Mouse (Mus musculus) embryo, embryonic 10 days (tissue): Measurements from ENCODE around the gene Gm48551.
A peak's percentile ranks its signal among the peaks of the same experiment; 100 is the strongest.

Experiments
- DNase-seq: peaks from one replicate; pipeline ENCODE4 v3.0.0-alpha.2; 2015; ENCODE audit warnings: low spot score

The Gm48551 gene

DNA sequence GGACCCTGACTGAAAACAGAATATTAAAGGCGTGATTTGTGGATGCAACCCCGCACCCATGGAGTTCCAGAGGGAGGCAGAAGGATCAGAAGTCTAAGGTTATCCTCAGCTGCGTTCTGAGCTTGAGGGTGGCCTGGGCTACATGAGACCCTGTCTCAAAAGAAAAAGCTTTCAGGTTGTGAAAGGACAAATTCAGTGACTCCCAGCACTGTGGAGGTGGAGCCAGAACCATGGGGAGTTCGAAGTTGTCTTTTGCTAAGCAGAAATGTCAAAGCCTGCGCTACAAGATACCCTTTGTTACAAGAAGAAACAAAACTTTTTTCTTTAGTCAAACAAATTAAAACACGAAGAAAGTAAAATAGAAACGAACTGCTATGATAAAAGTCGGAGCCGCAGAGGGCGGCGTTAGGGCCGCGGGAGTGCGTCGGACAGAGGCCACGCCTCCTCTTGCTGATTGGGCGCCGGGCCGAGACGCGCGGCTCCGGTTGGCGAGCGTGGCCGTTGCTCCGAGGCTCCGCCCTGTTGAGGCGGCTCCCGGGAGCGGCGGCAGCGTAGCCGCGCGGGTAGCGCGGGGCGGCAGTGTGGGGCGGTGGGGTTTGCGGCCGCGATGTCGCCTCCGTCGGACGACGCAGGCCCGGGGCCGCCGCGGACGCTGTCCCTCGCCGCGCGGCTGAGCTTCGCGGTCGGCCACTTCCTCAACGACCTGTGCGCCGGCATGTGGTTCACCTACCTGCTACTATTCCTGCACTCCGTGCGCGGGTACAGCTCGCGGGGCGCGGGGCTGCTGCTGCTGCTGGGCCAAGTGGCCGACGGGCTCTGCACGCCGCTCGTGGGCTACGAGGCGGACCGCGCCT is 27.0 kb upstream of the Gm48551 start, which contains the start of gene Mfsd12:
TSS of gene Mfsd12 (plus strand) at position 501 of the 854 bp plus-strand sequence.
- DNase-seq: peak; percentile 95

DNA sequence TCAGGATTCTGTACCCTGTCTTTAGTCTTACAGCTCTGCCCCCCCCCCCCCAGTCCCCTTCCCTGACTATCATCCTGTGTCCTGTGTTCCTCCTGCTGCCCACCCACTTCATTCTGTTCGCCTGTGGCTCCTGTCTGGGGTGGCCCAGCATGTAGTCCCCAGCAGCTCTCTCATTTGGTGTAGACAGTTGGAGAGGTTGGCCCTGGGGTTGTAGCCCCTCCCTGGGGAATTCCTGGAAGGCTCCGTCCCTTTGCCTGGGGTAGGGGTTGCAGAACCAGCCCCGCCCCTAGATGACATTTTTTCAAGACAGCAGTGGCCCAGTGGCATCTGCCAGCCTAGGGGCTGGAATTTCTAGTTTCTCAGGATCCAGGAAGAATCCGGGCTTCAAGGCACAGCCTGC is 26.1 kb upstream of the Gm48551 start:
- no peak for DNase-seq

DNA sequence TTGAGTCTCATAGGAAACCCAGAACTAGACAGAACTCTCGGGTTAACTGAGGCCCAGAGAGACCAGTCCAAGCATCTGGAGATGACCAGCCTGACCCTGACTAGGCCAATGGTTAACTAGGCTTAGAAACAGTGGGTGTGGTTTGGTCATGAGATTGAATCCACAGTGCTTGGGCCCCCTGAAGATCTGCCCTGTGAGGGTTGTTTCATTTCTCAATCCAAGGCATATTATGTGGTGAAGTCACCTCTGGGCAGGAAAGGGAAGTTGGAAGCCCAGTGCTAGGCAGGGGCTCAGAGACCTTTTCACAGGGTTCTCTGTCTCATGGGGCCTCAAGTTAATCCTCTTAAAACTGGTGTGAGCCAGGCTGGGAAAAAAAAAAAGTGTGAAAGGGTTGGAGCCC is 25.4 kb upstream of the Gm48551 start:
- no peak for DNase-seq

DNA sequence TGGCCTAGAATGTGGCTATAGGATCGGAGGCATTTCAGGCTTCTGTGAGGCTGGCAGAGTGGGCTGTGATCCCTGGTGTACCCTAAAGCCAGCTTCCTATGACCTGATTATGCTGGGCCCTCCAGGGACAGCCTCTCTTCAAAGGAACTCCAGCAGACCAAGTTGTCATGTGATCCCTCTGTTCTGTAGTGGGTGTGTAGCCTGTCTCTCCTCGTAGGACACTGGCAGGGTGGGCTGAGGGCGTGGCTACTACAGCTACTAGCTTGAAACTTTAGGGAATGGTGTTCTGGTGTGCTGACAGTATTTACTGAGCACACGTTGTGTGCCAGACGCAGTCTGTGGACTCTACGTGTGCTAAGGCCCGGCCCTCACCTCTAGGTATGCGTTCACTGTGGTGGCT is 23.5 kb upstream of the Gm48551 start:
- no peak for DNase-seq

DNA sequence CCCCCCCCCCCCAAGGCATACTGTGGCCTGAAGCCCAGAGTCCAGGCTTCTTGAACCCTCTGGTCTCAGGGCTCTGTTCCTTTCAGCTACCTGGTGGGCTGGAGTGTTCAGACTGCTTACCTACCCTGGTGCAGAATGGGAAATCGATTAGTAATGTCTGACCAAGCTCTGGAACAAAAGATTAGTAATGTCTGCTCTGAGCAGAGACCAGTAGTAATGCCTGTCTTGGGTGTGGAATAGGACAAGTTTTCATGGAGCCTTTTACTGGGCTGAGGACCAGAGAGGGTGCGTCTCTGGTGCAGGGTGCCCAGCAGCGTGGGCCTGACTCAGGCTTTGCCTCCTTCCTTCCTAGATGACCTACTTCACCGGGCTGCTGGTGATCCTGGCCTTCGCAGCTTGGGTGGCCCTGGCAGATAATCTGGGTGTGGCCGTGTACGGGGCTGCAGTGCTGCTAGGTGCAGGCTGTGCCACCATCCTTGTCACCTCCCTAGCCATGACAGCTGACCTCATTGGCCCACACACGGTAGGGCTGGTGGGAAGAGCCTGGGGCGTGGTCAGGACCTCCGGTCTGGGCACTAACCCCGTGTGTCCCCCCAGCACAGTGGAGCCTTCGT is 21.8 kb upstream of the Gm48551 start:
- DNase-seq: no peak

DNA sequence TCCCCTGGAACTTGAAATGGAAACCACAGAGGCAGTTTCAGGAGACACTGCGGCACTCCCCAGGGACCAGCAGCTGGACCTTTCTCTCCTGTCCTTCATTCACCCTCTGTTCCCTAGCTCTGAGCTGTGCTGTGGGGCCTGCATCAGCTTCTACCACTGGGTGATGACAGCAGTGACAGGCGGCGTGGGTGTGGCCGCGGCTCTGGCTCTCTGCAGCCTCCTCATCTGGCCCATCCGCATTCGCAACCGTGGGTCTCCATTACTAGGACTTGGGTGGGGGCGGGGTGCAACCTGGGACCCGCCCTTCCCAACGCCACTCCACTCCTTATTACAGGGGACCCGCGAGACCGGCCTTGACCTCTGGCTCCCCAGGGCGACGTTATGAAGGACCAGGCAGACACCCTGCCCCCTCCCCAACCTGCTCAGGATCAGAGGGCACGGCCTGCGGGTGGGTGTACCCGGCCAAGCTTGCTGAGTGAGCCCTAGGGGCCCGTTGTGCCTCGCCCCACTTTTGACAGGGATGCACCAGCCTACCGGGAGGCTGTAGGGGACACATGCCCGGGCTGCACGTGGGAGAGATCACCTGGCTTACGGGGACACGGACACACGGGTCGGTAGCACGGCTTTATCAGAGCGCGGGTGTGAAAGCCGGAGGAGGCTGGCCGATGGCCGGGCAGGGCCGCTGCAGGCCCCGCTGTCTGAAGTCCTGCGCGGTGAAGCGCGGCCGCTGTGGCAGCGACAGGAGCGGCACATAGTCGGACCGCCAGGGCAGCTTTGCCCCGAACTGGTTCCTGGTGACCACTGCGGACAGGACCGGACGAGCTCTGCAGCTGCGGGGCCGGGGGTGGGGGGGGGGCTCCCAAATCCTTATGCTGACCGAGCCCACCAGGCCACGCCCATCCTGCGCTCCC is 20.6 kb upstream of the Gm48551 start:
- no peak for DNase-seq

DNA sequence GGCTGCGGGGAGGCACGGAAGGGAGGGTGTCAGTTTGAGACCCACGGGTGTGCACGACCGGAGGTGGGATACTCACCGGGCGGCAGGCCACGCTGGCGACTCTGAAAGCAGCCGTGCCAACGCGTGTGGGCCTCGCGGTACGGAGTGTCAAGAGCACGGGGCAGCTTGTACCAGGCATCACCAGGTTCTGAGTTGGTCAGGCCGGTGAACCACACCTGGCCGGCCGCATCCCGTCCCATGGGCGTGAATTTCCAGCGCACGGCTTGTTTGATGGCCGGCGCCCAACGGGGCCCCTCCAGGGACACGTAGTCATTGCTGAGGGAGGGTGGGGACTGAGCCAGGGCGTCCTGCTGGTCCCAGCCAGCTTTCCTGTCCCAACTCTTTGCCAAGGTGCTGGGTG is 19.6 kb upstream of the Gm48551 start:
- DNase-seq: no peak

DNA sequence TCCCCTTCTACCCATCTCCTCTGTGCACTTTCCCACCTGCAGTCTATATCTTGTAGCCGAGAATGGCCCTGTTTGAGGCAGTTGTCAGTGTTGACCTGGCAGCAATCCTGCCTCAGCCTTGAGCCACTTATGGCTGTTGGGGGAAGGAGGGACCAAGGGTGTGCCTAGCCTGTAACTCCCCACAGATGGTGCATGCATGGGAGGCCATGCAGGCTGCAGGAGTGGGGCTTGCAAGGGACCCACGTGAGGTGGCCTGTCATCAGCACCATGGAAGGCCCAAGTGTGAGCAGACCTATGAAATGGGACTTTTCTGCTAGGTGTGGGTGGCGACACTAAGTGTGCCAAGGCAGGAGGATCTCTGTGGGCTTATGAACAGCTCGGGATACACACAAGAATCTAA is 19.2 kb upstream of the Gm48551 start:
- DNase-seq: no peak

DNA sequence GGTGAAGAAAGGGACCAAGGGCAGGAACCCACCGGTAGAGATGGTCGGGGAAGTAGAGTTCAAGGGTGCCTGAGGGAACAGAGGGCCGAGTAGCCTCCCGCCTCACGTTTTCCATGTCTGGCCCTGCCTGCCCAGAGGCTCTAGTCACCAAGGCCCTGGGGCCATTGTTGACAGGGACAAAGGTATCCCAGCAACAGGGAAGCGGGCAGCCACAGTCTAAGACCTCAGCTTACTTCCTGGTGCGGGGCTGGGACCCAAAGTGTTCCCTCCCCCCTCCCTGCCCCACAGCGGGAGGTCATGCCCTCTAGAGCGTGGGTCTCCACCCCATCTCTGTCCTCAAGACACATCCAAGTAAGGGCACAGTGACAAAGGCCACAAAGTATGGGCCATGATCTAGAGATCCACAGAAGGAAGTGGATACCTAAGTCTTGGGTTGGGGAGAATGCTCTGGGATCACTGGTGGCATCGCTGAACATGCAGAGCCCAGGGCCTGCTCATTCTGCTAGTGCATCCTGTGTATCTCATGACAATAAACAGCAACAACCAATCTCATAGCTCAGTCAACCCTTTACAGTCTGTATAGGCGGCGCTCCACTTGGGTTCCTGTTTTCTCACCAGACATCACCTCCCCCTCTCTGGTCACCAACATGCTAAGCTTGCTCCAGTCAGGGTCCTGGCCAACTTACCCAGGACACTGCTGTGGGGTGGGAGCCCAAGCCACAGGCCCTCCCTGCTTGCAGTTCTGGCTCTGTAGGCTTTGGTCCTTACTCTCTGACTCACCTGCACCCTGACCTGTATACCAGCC is 18.4 kb upstream of the Gm48551 start, which contains the start of gene 4930404N11Rik:
TSS of gene 4930404N11Rik (minus strand) at position 145 of the 805 bp plus-strand sequence.
- DNase-seq: peak; percentile 85

DNA sequence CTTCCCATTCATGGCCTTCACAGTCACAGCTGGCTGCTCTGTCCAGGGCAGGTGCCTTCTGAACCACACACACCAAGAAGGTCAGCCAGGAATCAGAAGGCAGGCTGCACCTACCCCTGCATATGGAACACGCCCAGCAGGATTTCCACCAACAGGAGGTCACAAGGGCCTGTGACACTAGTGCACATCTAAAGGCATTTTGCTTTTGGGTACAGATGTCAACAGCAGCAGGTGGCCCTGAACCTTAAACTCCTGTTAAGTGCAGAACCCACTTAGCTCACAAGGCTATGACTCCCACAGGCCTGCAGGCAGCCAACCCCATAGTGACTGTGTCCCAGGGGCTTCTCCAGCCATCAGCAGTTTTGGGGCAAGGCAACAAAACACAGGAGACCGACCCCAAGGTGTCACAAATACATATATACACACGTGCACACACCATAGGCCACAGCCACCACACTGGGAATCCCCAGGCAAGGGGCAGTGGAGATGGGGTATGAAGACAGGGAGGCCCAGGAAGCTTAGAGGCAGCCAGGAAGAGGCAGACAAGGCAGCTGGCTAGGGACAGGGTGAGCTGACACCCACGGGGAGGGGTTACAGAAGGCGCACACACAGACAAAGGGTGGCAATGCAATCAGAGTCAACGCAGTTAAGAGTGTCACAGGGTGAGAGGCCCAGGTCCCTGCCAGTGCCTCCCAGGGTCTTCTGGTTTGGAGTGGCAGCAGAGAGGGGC is 17.6 kb upstream of the Gm48551 start:
- DNase-seq: no peak

DNA sequence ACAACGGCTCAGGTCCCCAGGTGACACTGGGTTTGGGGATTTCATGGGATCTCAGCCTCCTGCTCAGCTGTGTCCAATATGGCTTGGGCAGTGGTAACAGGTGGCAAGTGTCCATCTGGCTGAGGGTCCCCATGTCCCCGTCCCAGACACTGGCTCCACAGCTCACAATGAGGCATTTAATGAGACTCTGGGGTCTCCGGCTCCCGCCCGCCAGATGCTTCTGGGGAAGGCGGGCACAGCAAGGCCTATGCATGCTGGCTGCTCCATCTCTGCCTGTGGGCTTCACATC is 17.1 kb upstream of the Gm48551 start:
- DNase-seq: no peak

DNA sequence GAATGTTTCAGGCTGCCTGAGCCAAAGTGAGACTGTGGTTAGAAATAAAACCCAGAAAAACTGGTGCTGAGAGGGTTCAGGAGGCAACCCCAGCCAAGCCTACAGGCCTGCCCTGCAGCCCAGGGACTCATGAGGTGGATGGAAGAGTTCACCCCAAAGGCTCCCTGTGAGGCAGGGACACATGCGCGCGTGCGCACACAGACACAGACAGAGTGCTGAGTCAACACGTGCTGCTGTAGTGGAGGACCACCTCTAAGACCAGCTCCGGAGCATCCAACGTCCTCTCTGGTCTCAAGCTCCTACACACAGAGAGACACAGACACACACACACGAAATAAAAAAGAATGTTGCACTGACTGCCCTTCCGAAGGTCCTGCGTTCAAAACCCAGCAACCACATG is 8.9 kb upstream of the Gm48551 start:
- DNase-seq: no peak

DNA sequence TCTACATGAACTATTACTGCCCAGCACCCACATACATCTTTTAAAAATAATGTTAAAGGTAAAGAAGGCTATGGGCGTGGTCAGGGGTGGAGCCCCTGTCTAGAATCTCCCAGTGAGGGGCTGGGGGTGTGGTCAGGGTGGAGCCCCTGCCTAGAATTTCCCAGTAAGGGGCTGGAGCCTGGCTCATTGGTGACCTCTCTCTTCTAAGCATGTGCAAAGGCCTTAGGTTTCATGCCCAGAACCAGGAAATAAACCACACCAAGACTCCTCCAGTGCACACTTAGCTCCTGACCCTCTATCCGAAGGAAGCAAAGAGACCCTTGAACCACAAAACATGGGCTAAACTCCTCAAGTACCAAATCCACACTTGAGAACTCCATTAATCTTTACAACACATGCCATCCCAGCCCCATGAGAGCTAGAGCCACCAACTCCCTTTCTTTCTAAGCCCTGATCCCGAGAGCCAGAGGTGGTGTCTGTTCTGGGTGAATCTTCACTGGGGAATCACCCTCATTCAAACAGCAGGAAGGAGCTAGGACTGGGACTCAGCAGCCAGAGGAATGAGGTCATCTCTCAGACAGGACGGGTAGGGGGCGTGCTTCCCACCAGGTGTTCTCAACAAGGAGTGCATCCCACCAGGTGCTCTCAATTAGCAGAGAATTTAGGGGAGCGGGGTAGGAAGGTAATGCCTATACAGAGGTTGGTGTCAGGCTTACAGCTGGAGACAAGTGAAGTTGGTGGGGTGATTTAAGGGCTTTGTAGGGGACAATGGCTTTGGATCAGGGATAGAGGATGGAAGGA is 7.5 kb upstream of the Gm48551 start:
- peak; percentile 34 for DNase-seq

DNA sequence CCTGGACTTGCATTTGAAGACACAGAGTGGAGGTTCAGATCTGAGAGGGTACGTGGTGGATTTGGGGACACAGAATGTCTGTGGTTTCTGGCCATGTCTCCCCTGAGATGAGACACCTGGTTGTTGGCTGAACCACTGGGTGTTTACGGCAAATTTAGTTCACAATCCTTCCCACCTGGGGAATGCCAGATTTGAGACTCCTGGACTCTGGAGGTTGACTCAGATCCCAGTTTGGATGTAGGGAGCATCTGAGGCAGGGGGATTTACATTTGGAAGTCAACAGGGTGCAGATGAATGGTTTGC is 7.0 kb upstream of the Gm48551 start:
- no peak for DNase-seq

DNA sequence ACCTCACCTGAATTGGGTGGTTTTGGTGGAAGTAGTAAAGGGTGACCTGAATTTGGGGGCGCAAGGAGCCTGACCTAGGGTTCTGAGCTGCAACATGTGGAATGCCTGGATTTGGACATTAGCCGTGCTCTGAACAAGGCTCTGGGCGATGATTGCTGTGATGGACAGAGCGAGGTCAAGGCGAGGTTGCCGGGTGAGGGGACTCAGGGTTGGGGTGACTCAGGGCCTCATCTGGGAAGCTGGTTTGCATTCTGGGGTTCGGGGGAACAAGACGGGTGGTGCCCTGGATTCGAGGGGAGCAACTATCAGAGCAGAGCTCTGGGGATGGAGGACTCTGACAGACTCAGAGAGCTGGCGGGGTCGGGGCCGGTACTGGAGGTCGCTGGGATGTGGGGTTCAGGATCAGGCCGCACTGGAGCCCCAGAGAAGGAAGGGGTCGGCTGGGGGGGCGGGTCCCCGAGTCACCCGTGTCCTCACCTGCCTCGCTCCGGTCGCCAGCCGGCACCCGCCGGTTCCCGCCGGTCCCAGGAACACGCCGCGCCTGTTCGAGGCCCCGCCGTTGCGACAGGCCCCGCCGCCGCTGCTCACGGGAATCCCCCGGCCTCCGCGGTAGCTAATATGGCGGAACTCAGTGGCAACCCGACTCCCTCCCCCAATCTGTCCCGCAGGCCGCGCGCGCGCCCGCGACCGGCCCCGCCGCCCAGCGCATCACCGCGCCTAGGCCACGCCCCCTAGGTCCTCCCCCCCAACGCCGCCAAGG is 6.3 kb upstream of the Gm48551 start, which contains the start of gene Fzr1:
TSS of gene Fzr1 (minus strand) at position 724 of the 760 bp plus-strand sequence.
- peak; percentile 37 for DNase-seq

DNA sequence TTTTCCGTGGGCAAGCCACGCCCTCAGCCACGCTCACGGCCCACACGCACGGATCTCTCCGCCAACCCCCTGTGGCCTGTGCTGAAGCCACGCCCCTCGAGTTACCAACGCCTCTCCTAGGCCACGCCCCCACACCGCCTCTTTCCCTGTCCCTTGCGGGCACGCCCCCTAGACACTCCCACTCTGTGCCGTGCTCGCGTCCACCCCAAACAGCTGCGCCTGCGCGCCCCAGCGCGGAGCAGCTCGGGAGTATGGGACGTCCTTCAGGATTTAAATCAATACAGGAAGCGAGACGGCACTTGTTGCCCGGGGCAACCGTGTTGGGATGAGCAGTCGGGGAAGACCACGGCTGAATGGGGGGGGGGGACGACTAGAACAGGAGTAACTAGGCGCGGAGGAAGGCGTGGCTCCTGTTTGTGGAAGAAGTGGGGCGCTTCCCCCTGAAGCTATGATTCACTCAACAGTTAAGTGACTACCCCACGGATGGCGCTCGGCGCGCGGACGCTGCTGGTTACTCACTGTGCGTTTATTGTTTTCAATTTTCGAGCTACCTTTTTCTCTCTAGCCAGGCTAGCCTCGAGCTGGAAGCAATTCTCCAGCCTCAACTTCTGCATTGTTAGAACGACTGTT is 5.6 kb upstream of the Gm48551 start:
- DNase-seq: peak; percentile 100

DNA sequence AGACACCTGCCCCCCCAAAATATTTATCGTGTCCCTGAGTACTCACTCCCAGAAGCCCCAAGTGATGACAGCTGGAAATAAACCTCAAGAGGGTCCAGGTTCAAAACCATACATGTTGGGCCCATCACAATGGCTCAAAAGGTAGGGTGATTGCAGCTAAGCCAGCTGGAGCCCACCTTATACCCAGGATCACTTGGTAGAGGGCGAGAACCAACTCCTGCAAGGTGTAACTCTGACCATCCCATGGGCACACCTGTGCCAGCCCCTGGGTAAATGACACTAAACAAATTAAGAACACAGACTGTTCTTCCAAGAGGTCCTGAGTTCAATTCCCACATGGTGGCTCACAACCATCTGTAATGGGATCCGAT is 5.1 kb upstream of the Gm48551 start:
- no peak for DNase-seq

DNA sequence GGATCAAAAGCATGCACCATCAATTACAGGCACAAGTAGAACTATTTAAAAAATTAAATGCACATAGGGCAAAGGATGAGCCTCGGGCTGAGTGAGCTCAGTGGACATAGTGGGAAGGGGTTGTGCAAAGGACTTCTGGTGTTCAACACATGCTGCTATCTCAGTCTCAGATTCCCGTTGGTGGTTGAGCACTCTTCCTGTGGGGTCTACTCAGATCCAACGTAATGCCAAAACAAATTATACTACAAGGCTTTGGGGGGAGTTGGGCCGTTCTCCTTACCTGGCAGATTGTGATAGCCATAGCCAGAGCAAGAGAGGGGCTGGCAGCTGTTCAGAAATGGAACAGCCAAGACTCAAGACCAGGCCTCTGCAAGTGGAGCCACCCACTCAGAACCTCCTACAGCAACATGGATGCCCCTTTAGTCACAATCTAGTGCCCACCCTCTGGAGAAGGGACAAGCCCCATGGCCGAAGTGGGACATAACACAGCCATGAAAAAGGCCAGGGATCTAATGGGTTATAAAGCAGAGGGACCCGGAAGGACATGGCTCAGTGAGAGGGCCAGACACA is 4.4 kb upstream of the Gm48551 start:
- DNase-seq: no peak

DNA sequence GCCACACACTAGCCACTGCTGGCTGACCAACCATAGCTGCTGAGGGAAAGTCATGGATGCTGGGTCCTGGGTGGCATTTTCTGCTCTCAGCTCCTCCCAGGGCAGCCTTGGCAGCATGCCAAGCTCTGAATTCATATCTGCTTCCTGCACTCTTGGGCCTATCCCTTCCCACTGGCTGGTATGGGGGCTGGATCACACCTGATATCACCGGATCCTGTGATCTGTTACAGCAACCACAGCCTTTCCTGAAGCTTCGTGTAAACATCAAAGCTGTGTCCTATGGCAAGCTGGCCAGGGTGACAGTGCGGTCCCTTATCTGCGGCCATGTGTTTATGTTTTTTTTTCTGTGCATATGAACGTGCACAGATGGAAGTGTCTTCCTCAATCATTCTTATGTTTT is 2.2 kb upstream of the Gm48551 start:
- DNase-seq: no peak
